Mouse (Mus musculus) lung, postnatal 0 days (tissue): ENCODE measurements around the gene Clcc1.

ENCODE experiments used
- CTCF ChIP-seq: IDR thresholded peaks from 2 replicates; pipeline ENCODE4 v1.5.1; 2016; ENCODE audit warnings: antibody characterized with exemption, mild to moderate bottlenecking
- EP300 ChIP-seq: IDR thresholded peaks from 2 replicates; pipeline ENCODE4 v1.6.1; 2016; ENCODE audit warnings: antibody characterized with exemption, mild to moderate bottlenecking, control low read depth

DNA sequence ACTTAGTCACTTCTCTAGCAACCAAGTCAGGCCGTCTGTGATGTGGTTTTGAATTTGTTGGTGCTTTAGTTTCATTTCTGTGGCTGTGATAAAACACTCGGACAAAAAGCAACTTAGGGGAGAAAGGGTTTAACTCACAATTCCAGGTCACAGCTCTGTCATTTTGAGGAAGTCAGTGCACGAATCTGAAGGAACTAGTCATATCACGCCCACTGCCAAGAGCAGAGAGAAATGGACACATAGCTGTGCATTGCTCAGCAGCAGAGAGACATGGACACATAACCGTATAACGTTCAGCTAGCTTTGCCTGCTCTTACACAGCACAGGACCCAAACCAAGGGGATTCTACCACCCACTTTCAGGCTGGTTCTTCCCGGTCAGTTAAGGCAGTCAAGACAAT lies 72.7 kb downstream of the Clcc1 start:
- TF ChIP-seq CTCF (no peak), EP300 (no peak)
